Mouse (Mus musculus) neural tube, embryonic 10.5 days (tissue): Measurements from ENCODE around the gene Tpst1.
"Not testable (repeated sequence)": the region's sequence is repeated elsewhere in the genome, so short reads cannot be mapped to it uniquely, and the experiment has no call there.

Source experiments
- DNase-seq: peaks from one replicate; pipeline ENCODE4 v3.0.0-alpha.2; 2017; ENCODE audit warnings: low spot score; ENCODE audit errors: extremely low spot score

Gene Tpst1

GRCm38 (mm10) chr5:130073026-130073425, at the start of gene Tpst1:
Tpst1 (plus strand) TSS chr5:130073326.
- no peak for DNase-seq

GRCm38 (mm10) chr5:130023767-130024539, 49.2 kb upstream of the Tpst1 start:
- DNase-seq: peak; percentile 87

DNA sequence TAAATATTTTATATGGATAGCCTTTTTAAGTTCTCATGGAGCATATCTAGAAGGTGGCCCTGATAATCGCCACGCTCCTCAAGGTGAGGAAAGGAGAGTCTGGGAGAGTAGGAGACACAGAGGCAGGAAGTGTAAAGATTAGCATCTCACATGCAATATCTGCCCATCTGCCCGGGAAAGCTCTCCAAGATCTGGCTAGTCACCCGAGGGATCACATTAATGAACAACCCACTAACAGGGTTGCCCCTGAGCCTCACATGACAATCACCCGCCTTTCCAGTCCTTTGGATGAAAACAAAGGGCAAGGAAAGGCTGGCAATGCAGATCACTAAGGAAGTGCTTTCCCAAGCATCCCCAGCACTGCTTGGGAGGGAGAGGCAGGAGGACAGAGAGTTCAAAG, 46.0 kb upstream of the Tpst1 start:
- no peak for DNase-seq

DNA sequence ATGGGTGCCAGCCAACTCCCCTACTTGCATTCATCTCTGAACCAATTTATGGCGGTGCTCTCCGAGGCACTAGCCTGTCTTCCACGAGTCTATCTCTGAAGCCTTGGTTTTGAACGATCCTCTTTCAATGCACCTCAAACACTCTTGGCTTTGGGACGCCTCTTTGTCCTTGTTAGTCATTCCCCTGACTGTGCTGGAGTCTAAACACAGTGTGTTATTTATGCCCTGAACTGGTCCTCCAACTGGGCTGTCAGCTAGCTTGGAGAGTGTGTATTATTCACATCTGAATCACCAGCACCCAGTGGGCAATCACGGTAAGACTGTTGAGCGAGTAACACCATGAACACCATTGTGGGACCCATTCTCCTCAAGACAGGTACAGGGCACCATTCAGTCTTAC, 45.4 kb upstream of the Tpst1 start:
- DNase-seq: no peak

- peak; percentile 86 for DNase-seq
Measured at GRCm38 (mm10) chr5:130029142-130029897, 43.8 kb upstream of the Tpst1 start, which contains the start of the genes Asl and Crcp. Asl (minus strand) TSS chr5:130029247. Crcp (plus strand) TSS chr5:130029290.

- no peak for DNase-seq
Measured at GRCm38 (mm10) chr5:130031410-130032390, 41.4 kb upstream of the Tpst1 start.

- no peak for DNase-seq
Measured at GRCm38 (mm10) chr5:130033869-130034268, 39.3 kb upstream of the Tpst1 start.

DNA sequence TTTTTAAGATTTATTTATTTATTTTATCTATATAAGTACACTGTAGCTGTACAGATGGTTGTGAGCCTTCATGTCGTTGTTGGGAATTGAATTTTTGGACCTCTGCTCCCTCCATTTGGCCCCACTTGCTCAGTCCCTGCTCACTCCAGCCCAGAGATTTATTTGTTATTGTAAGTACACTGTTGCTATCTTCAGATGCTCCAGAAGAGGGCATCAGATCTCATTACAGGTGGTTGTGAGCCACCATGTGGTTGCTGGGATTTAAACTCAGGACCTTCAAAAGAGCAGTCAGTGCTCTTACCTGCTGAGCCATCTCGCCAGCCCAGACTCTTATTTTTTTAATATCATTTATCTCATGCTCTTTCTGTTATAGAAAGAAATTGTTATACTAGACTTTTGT, 36.8 kb upstream of the Tpst1 start:
- not testable (repeated sequence) for DNase-seq

GRCm38 (mm10) chr5:130037752-130038455, 35.2 kb upstream of the Tpst1 start:
- peak; percentile 57 for DNase-seq

GRCm38 (mm10) chr5:130040797-130041196, 32.3 kb upstream of the Tpst1 start:
- no peak for DNase-seq

DNA sequence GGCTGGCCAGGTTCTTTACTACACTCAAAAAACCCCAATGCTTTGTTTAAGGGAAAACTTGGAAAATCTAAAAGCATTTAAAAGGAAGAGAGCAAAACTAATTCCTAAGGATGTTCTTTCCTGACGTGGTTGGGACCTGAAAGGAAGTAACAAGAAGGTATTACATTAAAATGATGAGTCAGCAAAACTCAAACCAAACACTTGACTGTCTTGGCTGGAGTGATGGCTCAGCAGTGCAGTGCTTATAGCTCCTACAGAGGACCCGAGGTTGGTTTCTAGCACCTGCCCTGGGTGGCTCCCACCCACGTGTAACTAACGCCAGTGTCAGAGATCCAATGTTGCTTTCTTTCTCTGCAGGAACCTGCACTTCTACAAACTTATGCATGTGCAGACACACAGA, 31.9 kb upstream of the Tpst1 start:
- no peak for DNase-seq

DNA sequence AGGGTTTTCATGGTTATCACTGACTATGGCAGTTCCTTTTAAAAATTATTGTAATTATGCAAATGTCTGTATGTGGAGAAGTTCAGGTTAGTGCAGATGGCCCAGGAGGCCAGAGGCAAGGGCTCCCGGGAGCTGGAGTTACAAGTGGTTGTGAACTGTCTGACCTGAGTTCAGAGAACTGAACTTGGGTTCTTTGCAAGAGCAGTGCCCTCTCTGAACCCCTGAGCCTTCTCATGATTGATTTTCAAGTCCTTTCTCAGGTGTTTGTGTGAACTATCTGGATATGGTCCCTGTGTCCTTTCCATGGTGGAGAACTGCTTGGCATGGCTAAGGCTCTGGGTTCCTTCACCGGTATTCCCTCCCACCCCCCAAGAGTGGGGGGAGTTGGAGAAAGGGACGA, 29.4 kb upstream of the Tpst1 start:
- DNase-seq: no peak

- DNase-seq: no peak
Measured at GRCm38 (mm10) chr5:130044201-130044695, 28.9 kb upstream of the Tpst1 start.

- no peak for DNase-seq
Measured at GRCm38 (mm10) chr5:130046100-130046499, 27.0 kb upstream of the Tpst1 start.

DNA sequence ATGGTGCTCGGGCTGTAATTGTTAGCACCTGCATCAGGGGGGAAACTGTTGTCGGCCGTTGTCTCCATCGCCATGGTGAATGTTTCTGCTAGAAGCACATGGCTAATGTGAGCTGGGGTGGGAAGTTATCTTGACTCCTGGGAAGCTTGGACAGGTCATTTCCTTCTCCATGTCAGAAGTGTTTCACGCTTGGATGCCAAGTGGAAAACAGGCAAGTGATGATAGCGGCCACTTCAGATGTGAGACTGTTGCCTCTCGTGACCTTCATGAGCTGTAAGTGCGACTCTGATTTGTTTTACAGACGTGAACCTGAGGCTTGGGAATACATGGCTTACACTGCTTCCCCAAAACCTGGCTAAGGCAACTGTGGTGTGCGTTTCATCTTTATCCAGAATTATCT, 26.5 kb upstream of the Tpst1 start:
- no peak for DNase-seq

DNA sequence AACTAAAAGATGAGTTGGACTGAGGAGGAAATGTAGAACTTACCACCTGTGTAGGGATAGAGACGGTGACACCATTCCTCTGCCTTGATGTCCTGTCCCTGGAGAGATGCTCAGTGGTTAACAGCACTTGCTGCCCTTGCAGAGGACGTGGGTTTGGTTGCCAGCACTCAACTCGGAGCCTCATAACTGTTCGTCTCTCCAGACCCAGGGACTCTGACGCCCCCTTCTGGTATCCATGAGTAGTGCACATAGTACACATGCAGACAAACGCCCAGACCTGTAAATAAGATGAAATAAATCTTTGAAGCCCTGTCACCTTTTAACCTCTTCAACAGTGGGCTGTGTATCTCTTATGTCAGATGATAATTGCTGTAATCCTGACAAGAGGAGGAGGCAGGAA, 26.1 kb upstream of the Tpst1 start:
- no peak for DNase-seq

DNA sequence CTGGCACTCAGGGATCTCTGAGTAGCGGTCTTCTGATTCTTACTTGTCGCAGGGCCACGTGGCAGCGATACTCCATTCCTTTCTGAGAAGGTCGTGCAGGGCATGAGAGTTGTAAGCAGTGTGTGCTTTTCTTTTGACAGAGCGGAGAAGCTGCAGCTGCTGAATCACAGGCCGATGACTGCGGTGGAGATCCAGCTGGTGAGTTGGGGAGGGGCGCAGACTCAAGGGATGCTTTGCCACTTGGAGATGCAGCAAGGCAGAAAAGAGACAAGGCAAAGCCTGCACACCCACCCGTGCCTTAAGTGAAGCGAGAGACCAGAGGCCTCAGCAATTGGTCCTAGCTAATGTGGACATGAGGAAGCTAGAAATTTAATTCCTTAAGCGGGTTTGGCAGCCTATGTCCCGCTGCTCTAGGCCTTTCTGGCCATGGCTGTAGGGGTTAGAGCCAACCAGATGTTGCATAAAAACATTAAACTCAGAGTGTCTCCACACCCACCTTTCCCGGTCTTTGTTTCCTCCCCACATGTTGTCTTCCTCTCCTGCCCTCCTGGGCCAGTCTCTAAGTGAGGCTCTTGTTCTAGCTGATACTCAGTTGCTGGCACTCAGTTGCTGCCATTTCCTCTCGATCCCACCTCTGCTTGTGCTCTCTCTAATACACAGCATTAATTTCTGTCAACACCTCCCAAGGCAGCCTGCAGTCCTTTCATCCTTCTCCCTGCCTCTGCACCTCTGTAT, 24.2 kb upstream of the Tpst1 start:
- DNase-seq: no peak

DNA sequence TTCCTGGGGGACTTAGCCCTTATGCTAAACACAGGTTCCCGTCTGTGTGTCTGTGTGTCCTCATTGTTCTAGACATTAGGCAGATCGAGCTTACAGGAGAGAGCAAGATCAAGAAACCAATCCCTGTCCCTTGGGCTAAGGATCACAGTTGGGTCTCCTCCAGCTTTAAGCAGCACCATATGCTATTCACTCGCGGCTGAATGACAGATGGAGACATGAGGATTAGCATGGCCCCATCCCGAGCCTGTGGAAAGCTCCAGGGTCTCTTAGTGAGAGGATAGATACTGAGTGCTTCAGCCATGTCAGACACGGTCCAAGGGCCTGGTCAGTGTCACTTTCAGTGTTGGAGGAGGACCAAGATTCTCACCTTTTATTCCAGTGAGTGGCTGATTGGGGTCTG, 22.7 kb upstream of the Tpst1 start:
- no peak for DNase-seq

GRCm38 (mm10) chr5:130051073-130051860, 21.9 kb upstream of the Tpst1 start:
- no peak for DNase-seq
